Mouse (Mus musculus) right cerebral cortex, postnatal 36 days (tissue): ENCODE results near the gene Kctd7.

Source experiments
- DNase-seq, 2 experiments: peaks; one replicate each; pipeline ENCODE4 v3.0.0; 2022; ENCODE audit warnings: low spot score in 2 of 2, mixed read lengths in 1 of 2

Gene Kctd7

GRCm38 (mm10) chr5:130144334-130145312 lies at the start of gene Kctd7:
Gene Kctd7 (plus strand): TSS chr5:130144861.
- peak; percentile 98 to 99 for DNase-seq

- no peak for DNase-seq
Observed at GRCm38 (mm10) chr5:130096754-130097153, 47.9 kb upstream of the Kctd7 start.

GRCm38 (mm10) chr5:130097837-130098236 lies 46.8 kb upstream of the Kctd7 start:
- no peak for DNase-seq

GRCm38 (mm10) chr5:130101724-130102123 lies 42.9 kb upstream of the Kctd7 start:
- no peak for DNase-seq

- no peak for DNase-seq
Observed at GRCm38 (mm10) chr5:130109348-130109747, 35.3 kb upstream of the Kctd7 start.

- no peak for DNase-seq
Observed at GRCm38 (mm10) chr5:130110632-130111464, 33.8 kb upstream of the Kctd7 start.

GRCm38 (mm10) chr5:130112653-130113052 lies 32.0 kb upstream of the Kctd7 start:
- DNase-seq = no peak

GRCm38 (mm10) chr5:130116116-130116515 lies 28.5 kb upstream of the Kctd7 start:
- no peak for DNase-seq

- peak in 1 of 2 experiments; percentile 18 for DNase-seq
Observed at GRCm38 (mm10) chr5:130116857-130117256, 27.8 kb upstream of the Kctd7 start.

GRCm38 (mm10) chr5:130117932-130118331 lies 26.7 kb upstream of the Kctd7 start:
- DNase-seq = no peak

- no peak for DNase-seq
Observed at GRCm38 (mm10) chr5:130119236-130119635, 25.4 kb upstream of the Kctd7 start.

- DNase-seq = no peak
Observed at GRCm38 (mm10) chr5:130120070-130120736, 24.5 kb upstream of the Kctd7 start.

GRCm38 (mm10) chr5:130120904-130121303 lies 23.8 kb upstream of the Kctd7 start:
- DNase-seq = no peak

GRCm38 (mm10) chr5:130122355-130122754 lies 22.3 kb upstream of the Kctd7 start:
- DNase-seq = no peak

- DNase-seq = no peak
Observed at GRCm38 (mm10) chr5:130124271-130124670, 20.4 kb upstream of the Kctd7 start.

GRCm38 (mm10) chr5:130128686-130129523 lies 15.8 kb upstream of the Kctd7 start:
- DNase-seq = no peak

GRCm38 (mm10) chr5:130129524-130129793 lies 15.2 kb upstream of the Kctd7 start:
- no peak for DNase-seq

- DNase-seq = no peak
Observed at GRCm38 (mm10) chr5:130136597-130136996, 8.1 kb upstream of the Kctd7 start.

- peak; percentile 47 to 50 for DNase-seq
Observed at GRCm38 (mm10) chr5:130139393-130139792, 5.3 kb upstream of the Kctd7 start.

GRCm38 (mm10) chr5:130141138-130141537 lies 3.5 kb upstream of the Kctd7 start:
- no peak for DNase-seq

- no peak for DNase-seq
Observed at GRCm38 (mm10) chr5:130142041-130142440, 2.6 kb upstream of the Kctd7 start.
